Mouse (Mus musculus) liver, adult 2 months (tissue): ENCODE measurements around the gene Tnk1.

Source experiments
- CTCF ChIP-seq: fragments of 200-500 bp; IDR thresholded peaks from 2 replicates; pipeline ENCODE4 v1.5.1; 2011; ENCODE audit warnings: low read depth, low read length, control low read depth
- POLR2A ChIP-seq: fragments of 200-500 bp; IDR thresholded peaks from 2 replicates; pipeline ENCODE4 v1.6.1; 2011; ENCODE audit warnings: low read length, control low read depth; ENCODE audit not compliant: insufficient read depth; ENCODE audit errors: extremely low read depth

GRCm38 (mm10) chr11:69816520-69816919 is 42.0 kb downstream of the Tnk1 start:
- TF ChIP-seq CTCF (no peak), POLR2A (no peak)
